Mouse (Mus musculus) small intestine, adult 2 months (tissue): ENCODE measurements around the gene Tmem45b.

Experiments
- CTCF ChIP-seq: fragments of 200-500 bp; IDR thresholded peaks from 2 replicates; pipeline ENCODE4 v1.5.1; 2012; ENCODE audit warnings: low read depth, mild to moderate bottlenecking, control low read depth, inconsistent platforms, low read length, moderate library complexity, mixed read lengths; ENCODE audit not compliant: insufficient replicate concordance, insufficient read length; ENCODE audit errors: extremely low read depth
- POLR2A ChIP-seq: fragments of 200-500 bp; IDR thresholded peaks from 2 replicates; pipeline ENCODE4 v1.6.1; 2012; ENCODE audit warnings: low read depth, mild to moderate bottlenecking, control low read depth, inconsistent platforms, low read length, moderate library complexity

DNA sequence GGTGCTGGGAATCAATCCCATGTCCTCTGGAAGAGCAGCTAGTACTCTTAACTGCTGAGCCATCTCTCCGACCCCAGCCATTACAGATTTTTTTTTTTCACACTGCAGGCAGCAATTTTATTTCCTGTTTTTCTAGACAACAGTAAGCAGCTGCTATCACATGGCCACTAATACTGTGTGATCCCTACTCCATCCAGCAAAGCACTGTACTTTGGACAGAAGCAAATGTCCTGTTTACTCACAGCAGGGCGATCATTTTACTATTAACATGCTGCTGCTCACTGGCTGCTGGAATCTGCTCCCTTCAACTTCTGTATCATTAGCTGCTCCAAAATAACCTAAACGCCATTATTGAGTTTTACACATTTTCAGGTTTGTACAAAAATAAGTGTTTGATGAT lies 30.8 kb downstream of the Tmem45b start:
- TF ChIP-seq CTCF, result no peak
- no peak for TF ChIP-seq POLR2A
